In genomic region chr15:102997431-102997830, GRCm38 (mm10) we compare ENCODE assay signal across 19 mouse cellular contexts. TPM values are rescaled to one million over a fixed set of nuclear protein-coding genes. Genes with fewer than 3 reads are reported as not detected.
DNase-seq lines count a peak whose midpoint lies in the region; ATAC-seq and TF ChIP-seq lines count a peak whose summit lies in the region.
"Had no signal": no experiment of that assay in that cellular context is flagged by ENCODE, and none has a peak within 500 bp of the region (broad histone marks: within the 10 kb centered on the region; RNA-seq: fewer than 3 reads in every experiment).

No protein-coding gene starts in this region.

- 4% methylated on average over 3 of the region's 3 CpGs for WGBS in limb, embryonic 14.5 days
- 6% methylated on average over 3 of the region's 3 CpGs for WGBS in stomach, embryonic 15.5 days
- WGBS in midbrain, embryonic 16.5 days = 2% methylated on average over 3 of the region's 3 CpGs

- H3K27me3 ChIP-seq in limb, embryonic 14.5 days (ENCODE audit: control insufficient read depth, insufficient read depth, low read length) = peaks cover 95% of the 10 kb centered on the region
- peaks cover 89% of the 10 kb centered on the region for H3K27me3 ChIP-seq in stomach, embryonic 15.5 days (replicated peaks)
- peaks cover 85% of the 10 kb centered on the region for H3K27me3 ChIP-seq in midbrain, embryonic 16.5 days (ENCODE audit: control insufficient read depth, insufficient read depth, low read depth, low read length)

- H3K4me3 ChIP-seq in embryonic fibroblast, embryonic 13.5 days (ENCODE audit: insufficient read depth, low read length) = peak overlapping the region; percentile 11; the same call in 1 of the 2 replicates
- H3K4me3 ChIP-seq in limb, embryonic 14.5 days (replicated peaks; ENCODE audit: low read length) = peak overlapping the region; percentile 45; the same call in 1 of the 2 replicates
- H3K4me3 ChIP-seq in stomach, embryonic 15.5 days (replicated peaks) = no peak overlapping the region
- H3K4me3 ChIP-seq in midbrain, embryonic 16.5 days (ENCODE audit: low read depth, low read length) = no peak overlapping the region
- H3K4me3 ChIP-seq: embryonic facial prominence, embryonic 15.5 days; forebrain, embryonic 12.5 days; hindbrain, embryonic 12.5 days had no signal

- no peaks in the 10 kb centered on the region for H3K36me3 ChIP-seq in limb, embryonic 14.5 days (ENCODE audit: control insufficient read depth, insufficient read depth, low read length)
- no peaks in the 10 kb centered on the region for H3K36me3 ChIP-seq in stomach, embryonic 15.5 days
- no peaks in the 10 kb centered on the region for H3K36me3 ChIP-seq in midbrain, embryonic 16.5 days (ENCODE audit: control insufficient read depth, insufficient read depth, low read length)
- H3K36me3 ChIP-seq: embryonic facial prominence, embryonic 15.5 days; forebrain, embryonic 12.5 days; hindbrain, embryonic 12.5 days had no signal

- TF ChIP-seq CTCF in embryonic fibroblast, embryonic 13.5 days (IDR thresholded peaks at IDR 0.05; ENCODE audit: borderline replicate concordance, insufficient read depth, low read length) = no peak

- peak overlapping the region; percentile 90 for H3K27ac ChIP-seq in embryonic fibroblast, embryonic 13.5 days (ENCODE audit: insufficient read depth, low read length)
- H3K27ac ChIP-seq in limb, embryonic 14.5 days (replicated peaks; ENCODE audit: low read depth, low read length) = no peak overlapping the region
- H3K27ac ChIP-seq in stomach, embryonic 15.5 days = no peak overlapping the region
- H3K27ac ChIP-seq in midbrain, embryonic 16.5 days (ENCODE audit: low read length) = no peak overlapping the region
- H3K27ac ChIP-seq: embryonic facial prominence, embryonic 15.5 days; forebrain, embryonic 12.5 days; hindbrain, embryonic 12.5 days had no signal

- no peaks in the 10 kb centered on the region for H3K4me1 ChIP-seq in embryonic fibroblast, embryonic 13.5 days (ENCODE audit: control insufficient read depth, insufficient read depth, low read length)
- H3K4me1 ChIP-seq in limb, embryonic 14.5 days (ENCODE audit: control insufficient read depth, insufficient read depth, low read length) = peaks cover 24% of the 10 kb centered on the region
- peaks cover 15% of the 10 kb centered on the region for H3K4me1 ChIP-seq in stomach, embryonic 15.5 days
- H3K4me1 ChIP-seq in midbrain, embryonic 16.5 days (ENCODE audit: control insufficient read depth, insufficient read depth, low read length) = peaks cover 4% of the 10 kb centered on the region; the same call in 1 of the 2 replicates

- H3K4me2 ChIP-seq in limb, embryonic 14.5 days (replicated peaks; ENCODE audit: low read depth, low read length, severe bottlenecking) = peak overlapping the region; percentile 39; the same call in 1 of the 2 replicates
- 0 out of 2 replicates have a peak overlapping the region, but pooled peaks have one; percentile 86 for H3K4me2 ChIP-seq in stomach, embryonic 15.5 days
- no peak overlapping the region for H3K4me2 ChIP-seq in midbrain, embryonic 16.5 days (ENCODE audit: low read length)
- H3K4me2 ChIP-seq: embryonic facial prominence, embryonic 15.5 days; forebrain, embryonic 12.5 days; hindbrain, embryonic 12.5 days had no signal

- no peak for TF ChIP-seq POLR2A in embryonic fibroblast, embryonic 13.5 days (IDR thresholded peaks at IDR 0.05; ENCODE audit: low read depth, low read length)
- TF ChIP-seq POLR2A in limb, embryonic 14.5 days (IDR thresholded peaks at IDR 0.05; ENCODE audit: borderline replicate concordance, extremely low read depth, insufficient read depth, insufficient read length) = no peak

- H3K9ac ChIP-seq in limb, embryonic 14.5 days (ENCODE audit: low read depth, low read length, severe bottlenecking) = no peak overlapping the region
- H3K9ac ChIP-seq in stomach, embryonic 15.5 days = no peak overlapping the region
- H3K9ac ChIP-seq in midbrain, embryonic 16.5 days (ENCODE audit: low read depth, low read length) = no peak overlapping the region
- H3K9ac ChIP-seq: embryonic facial prominence, embryonic 15.5 days; forebrain, embryonic 12.5 days; hindbrain, embryonic 12.5 days had no signal

- H3K9me3 ChIP-seq in limb, embryonic 14.5 days (ENCODE audit: control insufficient read depth, low read length) = no peaks in the 10 kb centered on the region
- no peaks in the 10 kb centered on the region for H3K9me3 ChIP-seq in stomach, embryonic 15.5 days
- no peaks in the 10 kb centered on the region for H3K9me3 ChIP-seq in midbrain, embryonic 16.5 days (replicated peaks; ENCODE audit: control insufficient read depth, low read length, poor library complexity, severe bottlenecking)
- H3K9me3 ChIP-seq: embryonic facial prominence, embryonic 15.5 days; forebrain, embryonic 12.5 days; hindbrain, embryonic 12.5 days had no signal

- no peak for ATAC-seq in limb, embryonic 14.5 days (ENCODE audit: low FRiP score, low read depth)
- no peak for ATAC-seq in stomach, embryonic 15.5 days (ENCODE audit: insufficient read depth, low FRiP score, low read depth)
- ATAC-seq in midbrain, embryonic 16.5 days = no peak

- DNase-seq in kidney, adult 9 months = peak; percentile 19
- no peak for DNase-seq in kidney, adult 11 months
- no peak for DNase-seq in limb, embryonic 14.5 days (ENCODE audit: low spot score)
- DNase-seq in urinary bladder, adult 2 months (ENCODE audit: low spot score) = no peak
- DNase-seq in thymus, postnatal 14 days = no peak
- DNase-seq: adrenal gland, adult 8-10 months; cerebellum, adult 18-20 months; lung, postnatal 14 days; right cerebral cortex, postnatal 25 days; thymus, postnatal 25 days had no signal

RNA-seq across cellular contexts. Expression of gene Hoxc6, which starts 0.6 kb away (rescaled TPM):
- 42.6 and 61.8 TPM in 2 replicates for polyA plus RNA-seq in embryonic fibroblast, embryonic 13.5 days (2011; ENCODE audit: insufficient read length, low read depth, missing spikeins)
- polyA plus RNA-seq in limb, embryonic 14.5 days (2012; rRNA removed) = 8.0 and 10.4 TPM in 2 replicates
- polyA plus RNA-seq in limb, embryonic 14.5 days (2014; fragmentation: Nextera tagmentation; extraction: Ambion mirVana) = 2.4 and 2.5 TPM in 2 replicates
- polyA plus RNA-seq in stomach, embryonic 15.5 days (2015; fragmentation: Nextera tagmentation; extraction: Ambion mirVana) = 2.6 and 4.7 TPM in 2 replicates
- polyA plus RNA-seq in urinary bladder, adult 2 months (2012; rRNA removed) = 2.1 and 2.5 TPM in 2 replicates
- not detected in 2 replicates for polyA plus RNA-seq in midbrain, embryonic 16.5 days (2015; fragmentation: Nextera tagmentation; extraction: Ambion mirVana)
- polyA plus RNA-seq: forebrain, embryonic 12.5 days; liver, embryonic 16.5 days had no signal

RNA-seq across cellular contexts. Expression of gene Hoxc8, which starts 7.0 kb away (rescaled TPM):
- polyA plus RNA-seq in embryonic fibroblast, embryonic 13.5 days (2011; ENCODE audit: insufficient read length, low read depth, missing spikeins) = 28.5 and 45.5 TPM in 2 replicates
- polyA plus RNA-seq in limb, embryonic 14.5 days (2012; rRNA removed) = 3.5 and 3.9 TPM in 2 replicates
- polyA plus RNA-seq in limb, embryonic 14.5 days (2014; fragmentation: Nextera tagmentation; extraction: Ambion mirVana) = 1.9 TPM in 2 replicates
- 1.4 and 1.9 TPM in 2 replicates for polyA plus RNA-seq in stomach, embryonic 15.5 days (2015; fragmentation: Nextera tagmentation; extraction: Ambion mirVana)
- 0.39 and 0.47 TPM in 2 replicates for polyA plus RNA-seq in urinary bladder, adult 2 months (2012; rRNA removed)
- not detected in 2 replicates for polyA plus RNA-seq in midbrain, embryonic 16.5 days (2015; fragmentation: Nextera tagmentation; extraction: Ambion mirVana)
- polyA plus RNA-seq: brain, embryonic 14.5 days; embryonic facial prominence, embryonic 15.5 days; forebrain, embryonic 12.5 days; heart, embryonic 14.5 days; hindbrain, embryonic 12.5 days; liver, embryonic 16.5 days had no signal

RNA-seq across cellular contexts. Expression of gene Hoxc9, which starts 21.2 kb away (rescaled TPM):
- polyA plus RNA-seq in embryonic fibroblast, embryonic 13.5 days (2011; ENCODE audit: insufficient read length, low read depth, missing spikeins) = 4.9 and 6.2 TPM in 2 replicates
- 2.1 TPM in 2 replicates for polyA plus RNA-seq in limb, embryonic 14.5 days (2012; rRNA removed)
- polyA plus RNA-seq in limb, embryonic 14.5 days (2014; fragmentation: Nextera tagmentation; extraction: Ambion mirVana) = 1.1 and 1.3 TPM in 2 replicates
- 0.06 TPM in 1 of 2 replicates, not detected in the other for polyA plus RNA-seq in stomach, embryonic 15.5 days (2015; fragmentation: Nextera tagmentation; extraction: Ambion mirVana)
- 0.36 and 0.46 TPM in 2 replicates for polyA plus RNA-seq in urinary bladder, adult 2 months (2012; rRNA removed)
- not detected in 2 replicates for polyA plus RNA-seq in midbrain, embryonic 16.5 days (2015; fragmentation: Nextera tagmentation; extraction: Ambion mirVana)
- polyA plus RNA-seq: brain, embryonic 14.5 days; embryonic facial prominence, embryonic 15.5 days; forebrain, embryonic 12.5 days; heart, embryonic 14.5 days; hindbrain, embryonic 12.5 days; liver, embryonic 16.5 days had no signal

RNA-seq across cellular contexts. Expression of gene Hoxc4, which starts 21.3 kb away (rescaled TPM):
- 12.5 and 12.6 TPM in 2 replicates for polyA plus RNA-seq in embryonic fibroblast, embryonic 13.5 days (2011; ENCODE audit: insufficient read length, low read depth, missing spikeins)
- polyA plus RNA-seq in limb, embryonic 14.5 days (2012; rRNA removed) = 5.9 and 7.5 TPM in 2 replicates
- polyA plus RNA-seq in limb, embryonic 14.5 days (2014; fragmentation: Nextera tagmentation; extraction: Ambion mirVana) = 1.9 and 3.5 TPM in 2 replicates
- polyA plus RNA-seq in stomach, embryonic 15.5 days (2015; fragmentation: Nextera tagmentation; extraction: Ambion mirVana) = 16.2 and 17.3 TPM in 2 replicates
- polyA plus RNA-seq in urinary bladder, adult 2 months (2012; rRNA removed) = 0.76 and 0.80 TPM in 2 replicates
- polyA plus RNA-seq in midbrain, embryonic 16.5 days (2015; fragmentation: Nextera tagmentation; extraction: Ambion mirVana) = not detected in 2 replicates
- polyA plus RNA-seq: forebrain, embryonic 12.5 days had no signal

RNA-seq across cellular contexts. Expression of gene Hoxc5, which starts 30.2 kb away (rescaled TPM):
- 7.6 and 11.0 TPM in 2 replicates for polyA plus RNA-seq in embryonic fibroblast, embryonic 13.5 days (2011; ENCODE audit: insufficient read length, low read depth, missing spikeins)
- polyA plus RNA-seq in limb, embryonic 14.5 days (2012; rRNA removed) = 7.6 and 9.0 TPM in 2 replicates
- 2.6 and 3.5 TPM in 2 replicates for polyA plus RNA-seq in limb, embryonic 14.5 days (2014; fragmentation: Nextera tagmentation; extraction: Ambion mirVana)
- 13.6 and 16.2 TPM in 2 replicates for polyA plus RNA-seq in stomach, embryonic 15.5 days (2015; fragmentation: Nextera tagmentation; extraction: Ambion mirVana)
- 0.60 and 1.4 TPM in 2 replicates for polyA plus RNA-seq in urinary bladder, adult 2 months (2012; rRNA removed)
- polyA plus RNA-seq in midbrain, embryonic 16.5 days (2015; fragmentation: Nextera tagmentation; extraction: Ambion mirVana) = 0.22 TPM in 1 of 2 replicates, not detected in the other
- polyA plus RNA-seq: forebrain, embryonic 12.5 days had no signal

Comparison
In these comparisons a context has a peak if more than half of its experiments do, and no peak if none do; other contexts are left out.
1. H3K4me3 ChIP-seq: peak in embryonic fibroblast, embryonic 13.5 days (single experiment) and limb, embryonic 14.5 days (single experiment); none in stomach, embryonic 15.5 days (single experiment) and midbrain, embryonic 16.5 days (single experiment).